Mouse (Mus musculus): ENCODE measurements around the gene Tmem8b.

- TF ChIP-seq GATA1 (IDR thresholded peaks at IDR 0.05; ENCODE audit: borderline replicate concordance, low read length) (no peak), CTCF (IDR thresholded peaks at IDR 0.05; ENCODE audit: low read depth, low read length) (no peak), GATA2 (IDR thresholded peaks at IDR 0.05; ENCODE audit: borderline replicate concordance, low read depth, low read length) (no peak), TAL1 (conservative IDR thresholded peaks at IDR 0.05; ENCODE audit: low read depth, low read length) (no peak), POLR2AphosphoS5 (IDR thresholded peaks at IDR 0.05; ENCODE audit: insufficient replicate concordance, low read depth, low read length) (no peak)
These were observed 53.4 kb downstream of the Tmem8b start for GRCm38 (mm10) chr4:43722191-43722590.

All from G1E (cell line).